Mouse (Mus musculus) gastrocnemius, adult 18-20 months (tissue): ENCODE data around the gene Aurkb. TPM values are rescaled to one million over a fixed set of nuclear protein-coding genes. Genes with fewer than 3 reads are reported as not detected.

ENCODE experiments used
- DNase-seq: peaks from one replicate; pipeline ENCODE4 v3.0.0; 2021; ENCODE audit warnings: low spot score
- total RNA-seq, 2 experiments: library from RNA; stranded (reverse); gene quantifications; 2 replicates each; pipeline ENCODE4 v1.2.3; 2021

The Aurkb gene
- total RNA-seq, 2 experiments from 2014 or later, result not detected

- no peak for DNase-seq
Observed at GRCm38 (mm10) chr11:69064259-69065133, 19.0 kb downstream of the Aurkb start.

- DNase-seq, result no peak
Observed at GRCm38 (mm10) chr11:69065394-69065925, 20.0 kb downstream of the Aurkb start.

- peak; percentile 34 for DNase-seq
Observed at GRCm38 (mm10) chr11:69066163-69066861, 20.9 kb downstream of the Aurkb start.

- DNase-seq, result peak; percentile 93
Observed at GRCm38 (mm10) chr11:69066956-69067355, 21.5 kb downstream of the Aurkb start.

- peak; percentile 29 for DNase-seq
Observed at GRCm38 (mm10) chr11:69067601-69068000, 22.2 kb downstream of the Aurkb start.

GRCm38 (mm10) chr11:69070093-69070492 is 24.6 kb downstream of the Aurkb start:
- peak; percentile 29 for DNase-seq

GRCm38 (mm10) chr11:69070590-69071222 is 25.3 kb downstream of the Aurkb start, which contains the start of gene Tmem107:
Gene Tmem107 (plus strand): TSS chr11:69070806.
- DNase-seq, result peak; percentile 93

GRCm38 (mm10) chr11:69071262-69071661 is 25.8 kb downstream of the Aurkb start:
- DNase-seq, result no peak

GRCm38 (mm10) chr11:69072234-69072633 is 26.8 kb downstream of the Aurkb start:
- DNase-seq, result no peak

GRCm38 (mm10) chr11:69072666-69073064 is 27.2 kb downstream of the Aurkb start:
- no peak for DNase-seq

GRCm38 (mm10) chr11:69073065-69073888 is 27.8 kb downstream of the Aurkb start:
- peak; percentile 90 for DNase-seq

GRCm38 (mm10) chr11:69073951-69074775 is 28.7 kb downstream of the Aurkb start:
- DNase-seq, result no peak

GRCm38 (mm10) chr11:69074776-69075069 is 29.3 kb downstream of the Aurkb start:
- DNase-seq, result no peak

- DNase-seq, result no peak
Observed at GRCm38 (mm10) chr11:69075764-69076479, 30.5 kb downstream of the Aurkb start.

GRCm38 (mm10) chr11:69076572-69076971 is 31.1 kb downstream of the Aurkb start:
- DNase-seq, result no peak

GRCm38 (mm10) chr11:69077316-69077715 is 31.9 kb downstream of the Aurkb start:
- DNase-seq, result no peak

- no peak for DNase-seq
Observed at GRCm38 (mm10) chr11:69078041-69078440, 32.6 kb downstream of the Aurkb start.

GRCm38 (mm10) chr11:69078805-69079438 is 33.5 kb downstream of the Aurkb start:
- DNase-seq, result peak; percentile 23
